Mouse (Mus musculus) thymus, postnatal 4 days (tissue): Measurements from ENCODE around the gene Il1r2.

ENCODE experiments used
- DNase-seq: peaks from one replicate; pipeline ENCODE4 v3.0.0; 2021

The Il1r2 gene

GRCm38 (mm10) chr1:40073779-40074178 is at the start of gene Il1r2:
Gene Il1r2, plus strand, starts transcription at chr1:40074079.
- DNase-seq, result no peak

- DNase-seq, result peak; percentile 5
Observed at GRCm38 (mm10) chr1:40024554-40025320, 49.1 kb upstream of the Il1r2 start.

- no peak for DNase-seq
Observed at GRCm38 (mm10) chr1:40025416-40025815, 48.5 kb upstream of the Il1r2 start.

GRCm38 (mm10) chr1:40027116-40027620 is 46.7 kb upstream of the Il1r2 start:
- no peak for DNase-seq

- no peak for DNase-seq
Observed at GRCm38 (mm10) chr1:40028207-40028998, 45.5 kb upstream of the Il1r2 start.

- no peak for DNase-seq
Observed at GRCm38 (mm10) chr1:40029597-40029996, 44.3 kb upstream of the Il1r2 start.

GRCm38 (mm10) chr1:40030287-40030975 is 43.4 kb upstream of the Il1r2 start:
- DNase-seq, result no peak

GRCm38 (mm10) chr1:40030976-40031356 is 42.9 kb upstream of the Il1r2 start:
- DNase-seq, result no peak

- no peak for DNase-seq
Observed at GRCm38 (mm10) chr1:40031626-40032025, 42.3 kb upstream of the Il1r2 start.

- DNase-seq, result no peak
Observed at GRCm38 (mm10) chr1:40033315-40033714, 40.6 kb upstream of the Il1r2 start.

GRCm38 (mm10) chr1:40033743-40034420 is 40.0 kb upstream of the Il1r2 start:
- no peak for DNase-seq

- no peak for DNase-seq
Observed at GRCm38 (mm10) chr1:40037831-40038230, 36.0 kb upstream of the Il1r2 start.

GRCm38 (mm10) chr1:40045686-40046085 is 28.2 kb upstream of the Il1r2 start:
- no peak for DNase-seq

GRCm38 (mm10) chr1:40046600-40046999 is 27.3 kb upstream of the Il1r2 start:
- DNase-seq, result no peak

- DNase-seq, result no peak
Observed at GRCm38 (mm10) chr1:40051157-40051556, 22.7 kb upstream of the Il1r2 start.

GRCm38 (mm10) chr1:40052156-40052555 is 21.7 kb upstream of the Il1r2 start:
- DNase-seq, result no peak

- no peak for DNase-seq
Observed at GRCm38 (mm10) chr1:40053071-40053470, 20.8 kb upstream of the Il1r2 start.

- DNase-seq, result no peak
Observed at GRCm38 (mm10) chr1:40055051-40055450, 18.8 kb upstream of the Il1r2 start.

GRCm38 (mm10) chr1:40055963-40056362 is 17.9 kb upstream of the Il1r2 start:
- DNase-seq, result no peak

GRCm38 (mm10) chr1:40057351-40057750 is 16.5 kb upstream of the Il1r2 start:
- DNase-seq, result no peak

GRCm38 (mm10) chr1:40058013-40058412 is 15.9 kb upstream of the Il1r2 start:
- no peak for DNase-seq

GRCm38 (mm10) chr1:40059122-40059774 is 14.6 kb upstream of the Il1r2 start:
- DNase-seq, result no peak
